Mouse (Mus musculus) heart, postnatal 14 days (tissue): ENCODE results near the gene Olfr1065. TPM values are rescaled to one million over a fixed set of nuclear protein-coding genes. Genes with fewer than 3 reads are reported as not detected.
"Not testable (repeated sequence)": the region's sequence is repeated elsewhere in the genome, so short reads cannot be mapped to it uniquely, and the experiment has no call there.

Experiments used
- DNase-seq, 2 experiments: peaks; one replicate each; pipeline ENCODE4 v3.0.0; 2021 to 2022
- intact Hi-C: fragments of 180-260 bp; cut with DNase I; formaldehyde crosslinking; loops from one replicate; pipeline ENCODE4 v1.15.1; 2025
- long read RNA-seq, 2 experiments: library from polyadenylated mRNA; stranded (forward); transcript quantifications; one replicate each; pipeline ENCODE4 v2.0.0; 2021
- total RNA-seq, 2 experiments: library from RNA; stranded (reverse); gene quantifications; 2 replicates each; pipeline ENCODE4 v1.2.3; 2021

Gene Olfr1065
- not detected for total RNA-seq
- long read RNA-seq, experiment 1: 0 reads
- long read RNA-seq, experiment 2: 0 reads

DNA sequence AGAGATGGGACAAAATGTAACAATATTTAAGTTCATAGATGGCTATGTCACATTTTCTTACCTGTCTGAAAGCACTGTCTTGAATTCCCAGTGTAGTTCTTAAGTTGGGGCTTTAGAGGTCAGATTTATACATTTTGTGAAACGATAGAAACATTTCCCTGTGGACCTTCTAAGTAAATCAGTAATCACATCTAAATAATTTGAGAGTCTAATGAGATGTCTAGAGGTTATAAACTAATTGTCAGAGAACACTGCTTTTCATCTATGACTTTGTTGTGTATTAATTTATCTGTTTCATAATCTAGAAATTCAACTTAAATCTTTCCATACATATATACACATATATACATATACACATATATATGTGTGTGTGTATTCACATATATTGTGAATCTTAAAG is at the start of gene Olfr1065:
Gene Olfr1065 (minus strand): TSS at position 101 of the 400 bp plus-strand sequence.
- intact Hi-C loops, DNase-seq: not testable (repeated sequence)

GRCm38 (mm10) chr2:86487286-86487685 is 36.9 kb upstream of the Olfr1065 start, which contains the start of gene Olfr228:
Gene Olfr228 (minus strand): TSS chr2:86487386.
- DNase-seq: no peak
- intact Hi-C loops: no loop called here

DNA sequence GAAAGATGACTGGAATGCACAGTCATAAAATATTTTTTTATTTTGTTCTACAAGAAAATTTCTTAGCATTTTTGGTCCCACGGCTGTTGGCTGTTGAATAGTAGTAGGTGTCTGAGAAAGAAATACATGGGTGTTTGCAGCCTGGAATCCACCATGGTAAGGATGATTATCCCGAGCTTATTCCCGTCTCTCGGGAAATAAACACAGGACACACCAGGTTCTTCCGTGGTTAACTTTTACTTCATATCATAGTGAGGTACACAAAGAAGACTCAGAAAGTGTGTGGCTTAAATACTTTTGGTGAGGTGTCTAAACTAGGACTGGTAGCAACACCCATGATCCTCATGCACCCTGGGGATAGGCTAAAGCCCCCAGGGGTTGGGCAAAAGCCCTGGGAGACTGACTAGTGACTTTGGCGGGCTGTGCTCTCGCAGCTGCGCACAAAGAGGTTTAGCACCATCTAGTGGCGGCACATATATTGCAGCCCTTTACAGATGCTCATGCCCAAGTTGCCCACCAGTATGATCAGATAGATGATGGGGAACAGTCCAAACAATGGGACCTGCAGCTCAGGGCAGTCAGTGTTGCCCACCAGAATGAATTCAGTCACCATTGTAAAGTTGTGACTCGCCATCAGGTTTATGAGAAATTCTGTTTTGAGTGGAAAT is 14.2 kb upstream of the Olfr1065 start:
- DNase-seq: peak; percentile 35 to 60
- intact Hi-C loops: loop anchor here (2.0 to 10.0 kb wide), 3 partner anchors 738 to 1440 kb away; no protein-coding TSS in a partner anchor

DNA sequence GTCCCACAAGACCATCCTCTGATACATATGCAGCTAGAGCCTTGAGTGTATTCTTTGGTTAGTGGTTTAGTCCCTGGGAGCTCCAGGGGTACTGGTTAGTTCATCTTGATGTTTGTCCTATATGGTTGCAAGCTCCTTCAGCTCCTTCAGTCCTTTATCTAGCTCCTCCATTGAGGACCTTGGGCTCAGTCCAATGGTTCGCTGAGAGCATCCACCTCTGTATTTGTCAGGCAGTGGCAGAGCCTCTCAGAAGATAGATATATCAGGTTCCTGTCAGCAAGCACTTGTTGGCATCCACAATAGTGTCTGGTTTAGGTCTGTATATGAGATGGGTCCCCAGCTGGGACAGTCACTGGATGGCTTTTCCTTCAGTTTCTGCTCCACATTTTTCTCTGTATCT is 10.0 kb upstream of the Olfr1065 start:
- intact Hi-C loops: loop anchor here (10.0 kb wide), 1 partner anchor 1436 kb away; no protein-coding TSS in a partner anchor
- DNase-seq: no peak

DNA sequence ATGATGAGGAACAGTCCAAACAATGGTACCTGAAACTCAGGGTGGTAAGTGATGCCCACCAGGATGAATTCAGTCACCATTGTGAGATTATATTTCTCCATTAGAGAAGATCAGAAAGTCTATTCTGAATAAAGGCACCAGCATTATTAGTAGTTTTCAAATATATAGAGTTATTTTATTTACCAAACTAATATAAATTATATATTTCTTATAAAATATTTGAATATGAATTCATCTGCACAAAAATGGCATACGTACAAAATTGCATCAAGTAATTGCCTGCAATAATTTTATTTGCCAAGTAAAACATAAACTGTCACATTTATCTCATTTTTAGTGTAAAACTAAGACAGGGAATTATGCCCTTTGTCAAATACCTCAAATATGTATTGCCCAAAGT is 5.8 kb upstream of the Olfr1065 start, which contains the start of gene Olfr1066:
Gene Olfr1066 (minus strand): TSS at position 101 of the 400 bp plus-strand sequence.
- no peak for DNase-seq
- intact Hi-C loops: no loop called here

DNA sequence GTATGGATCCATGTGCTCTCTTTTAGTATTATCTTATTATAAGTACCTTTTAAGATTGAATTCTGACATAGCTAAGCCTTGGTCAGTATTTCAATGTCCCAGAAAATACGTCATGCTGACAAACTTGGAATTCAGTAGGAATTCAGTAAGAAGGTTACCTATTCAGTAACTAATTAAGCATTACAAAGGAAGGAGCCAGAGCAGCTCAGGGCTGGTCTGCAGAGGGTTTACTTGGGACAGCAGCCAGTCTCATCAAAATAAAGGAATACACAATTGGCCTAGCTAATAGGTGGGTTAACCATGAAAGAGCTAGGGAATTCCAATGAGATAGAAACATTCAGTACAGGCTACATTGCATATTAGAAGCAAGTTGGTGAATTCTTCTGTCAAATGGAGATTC is 8.3 kb downstream of the Olfr1065 start:
- intact Hi-C loops, DNase-seq: not testable (repeated sequence)

GRCm38 (mm10) chr2:86428511-86428910 is 21.9 kb downstream of the Olfr1065 start:
- DNase-seq, intact Hi-C loops: not testable (repeated sequence)

DNA sequence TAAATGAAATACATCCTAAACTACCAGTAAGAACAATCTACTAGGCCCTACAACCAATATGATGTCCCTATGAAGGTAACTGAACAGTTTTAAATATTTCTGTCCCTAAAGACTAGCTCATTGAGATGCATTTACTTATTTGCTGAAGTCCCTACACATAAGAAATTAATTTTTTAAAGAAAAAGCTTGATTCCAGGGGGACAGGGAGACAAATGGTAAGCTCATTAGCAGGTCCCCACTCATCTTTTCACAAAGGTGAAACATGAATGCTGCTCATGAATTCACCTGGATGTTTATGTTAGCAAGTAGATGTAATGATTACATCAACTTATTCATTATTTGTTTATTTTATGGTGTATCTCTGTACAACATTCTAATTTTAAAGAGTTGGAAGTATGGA is 23.7 kb downstream of the Olfr1065 start, which contains the start of gene Olfr1062:
Gene Olfr1062 (minus strand): TSS at position 101 of the 400 bp plus-strand sequence.
- intact Hi-C loops: not testable (repeated sequence)

GRCm38 (mm10) chr2:86413950-86414349 is 36.4 kb downstream of the Olfr1065 start, which contains the start of gene Olfr1061:
Gene Olfr1061 (minus strand): TSS chr2:86414050.
- DNase-seq: no peak
- intact Hi-C loops: no loop called here

More for the DNA sequence above, 23.7 kb downstream of the Olfr1065 start, which contains the start of gene Olfr1062:
- not testable (repeated sequence) for DNase-seq

GRCm38 (mm10) chr2:86395114-86395513 is 55.3 kb downstream of the Olfr1065 start:
- intact Hi-C loops: no loop called here
- no peak for DNase-seq

Other genes starting within 250 kb of the Olfr1065 start
- not detected for gene Olfr1045, start 247.6 kb downstream of the Olfr1065 start, total RNA-seq
- gene Olfr1046, start 231.3 kb downstream of the Olfr1065 start, total RNA-seq: not detected
- gene Olfr1047, start 219.2 kb downstream of the Olfr1065 start, total RNA-seq: not detected
- gene Olfr1048, start 210.3 kb downstream of the Olfr1065 start, total RNA-seq: not detected
- not detected for gene Olfr1049, start 192.3 kb downstream of the Olfr1065 start, total RNA-seq
- gene Olfr1051, start 171.5 kb downstream of the Olfr1065 start, total RNA-seq: not detected
- not detected for gene Olfr1052, start 158.1 kb downstream of the Olfr1065 start, total RNA-seq
- not detected for gene Olfr1053, start 135.3 kb downstream of the Olfr1065 start, total RNA-seq
- not detected for gene Olfr1054, start 115.2 kb downstream of the Olfr1065 start, total RNA-seq
- gene Olfr1055, start 100.3 kb downstream of the Olfr1065 start, total RNA-seq: not detected
- gene Olfr1056, start 88.1 kb downstream of the Olfr1065 start, total RNA-seq: not detected
- not detected for gene Olfr1057, start 72.2 kb downstream of the Olfr1065 start, total RNA-seq
- gene Olfr1058, start 62.0 kb downstream of the Olfr1065 start, total RNA-seq: not detected
- not detected for gene Olfr1061, start 36.5 kb downstream of the Olfr1065 start, total RNA-seq
- gene Olfr1062, start 23.8 kb downstream of the Olfr1065 start, total RNA-seq: not detected
- gene Olfr1066, start 5.7 kb upstream of the Olfr1065 start, total RNA-seq: not detected
- gene Olfr228, start 36.8 kb upstream of the Olfr1065 start, total RNA-seq: not detected
- not detected for gene Olfr1076, start 57.9 kb upstream of the Olfr1065 start, total RNA-seq
- not detected for gene Olfr1079, start 91.9 kb upstream of the Olfr1065 start, total RNA-seq
- not detected for gene Olfr1080, start 107.6 kb upstream of the Olfr1065 start, total RNA-seq
- not detected for gene Olfr1082, start 148.4 kb upstream of the Olfr1065 start, total RNA-seq
- not detected for gene Olfr1084, start 189.1 kb upstream of the Olfr1065 start, total RNA-seq
- gene Olfr1085, start 211.4 kb upstream of the Olfr1065 start, total RNA-seq: not detected
- gene Olfr1086, start 229.5 kb upstream of the Olfr1065 start, total RNA-seq: not detected
- not detected for gene Olfr1087, start 247.8 kb upstream of the Olfr1065 start, total RNA-seq